Mouse (Mus musculus) mouse trophoblast stem cell (cell line): ENCODE measurements around the gene Srrt.
"Not testable (repeated sequence)": the region's sequence is repeated elsewhere in the genome, so short reads cannot be mapped to it uniquely, and the experiment has no call there.

Experiments
- in situ Hi-C, 2 experiments: fragments of 300-500 bp; cut with MseI, MboI; formaldehyde crosslinking; loops; 2 replicates in 1 of 2; 3 replicates in 1 of 2; pipeline ENCODE4 v1.15.1; 2025

Srrt gene

GRCm38 (mm10) chr5:137297126-137297525, 10.3 kb downstream of the Srrt start:
- in situ Hi-C loops = no loop called here

- in situ Hi-C loops = no loop called here
These were observed 11.8 kb downstream of the Srrt start for GRCm38 (mm10) chr5:137295712-137296111.

GRCm38 (mm10) chr5:137295296-137295695, 12.2 kb downstream of the Srrt start:
- in situ Hi-C loops = no loop called here

GRCm38 (mm10) chr5:137294744-137295093, 12.8 kb downstream of the Srrt start:
- in situ Hi-C loops = no loop called here

GRCm38 (mm10) chr5:137293839-137294743, 13.4 kb downstream of the Srrt start, which contains the start of gene Ufsp1:
Gene Ufsp1 (plus strand): TSS chr5:137294629.
- in situ Hi-C loops = no loop called here

GRCm38 (mm10) chr5:137293282-137293681, 14.2 kb downstream of the Srrt start:
- in situ Hi-C loops = no loop called here

- in situ Hi-C loops = no loop called here
These were observed 16.0 kb downstream of the Srrt start for GRCm38 (mm10) chr5:137291381-137291926.

- in situ Hi-C loops = no loop called here
These were observed 16.8 kb downstream of the Srrt start for GRCm38 (mm10) chr5:137290677-137291076.

- in situ Hi-C loops = no loop called here
These were observed 17.7 kb downstream of the Srrt start for GRCm38 (mm10) chr5:137289591-137290365.

GRCm38 (mm10) chr5:137288999-137289470, 18.4 kb downstream of the Srrt start:
- in situ Hi-C loops = no loop called here

- in situ Hi-C loops = no loop called here
These were observed 19.3 kb downstream of the Srrt start for GRCm38 (mm10) chr5:137287953-137288743.

- in situ Hi-C loops = no loop called here
These were observed 20.2 kb downstream of the Srrt start, which contains the start of gene Ache for GRCm38 (mm10) chr5:137287032-137287952. Gene Ache (plus strand): TSS chr5:137287519.

GRCm38 (mm10) chr5:137286655-137287031, 20.8 kb downstream of the Srrt start:
- in situ Hi-C loops = no loop called here

- in situ Hi-C loops = no loop called here
These were observed 21.5 kb downstream of the Srrt start for GRCm38 (mm10) chr5:137285986-137286385.

- in situ Hi-C loops = no loop called here
These were observed 22.4 kb downstream of the Srrt start for GRCm38 (mm10) chr5:137285045-137285444.

GRCm38 (mm10) chr5:137284411-137284810, 23.1 kb downstream of the Srrt start:
- in situ Hi-C loops = not testable (repeated sequence)

- in situ Hi-C loops = no loop called here
These were observed 29.8 kb downstream of the Srrt start for GRCm38 (mm10) chr5:137277360-137278342.

GRCm38 (mm10) chr5:137268131-137268910, 39.2 kb downstream of the Srrt start:
- in situ Hi-C loops = no loop called here
